ENCODE assay signal across 8 mouse cellular contexts in genomic region chr17:25727265-25728008, GRCm38 (mm10). TPM values are rescaled to one million over a fixed set of nuclear protein-coding genes. Genes with fewer than 3 reads are reported as not detected.
DNase-seq lines count a peak whose midpoint lies in the region; ATAC-seq lines count a peak whose summit lies in the region.

TSS of gene Chtf18 (minus strand) at chr17:25727419.
TSS of gene Rpusd1 (plus strand) at chr17:25727670.

- peaks cover 8 to 16% of the 10 kb centered on the region in 2 experiments; a peak in 3 of 4 replicates for H3K4me1 ChIP-seq in heart, embryonic 14.5 days (ENCODE audit: control insufficient read depth in 2 of 2, insufficient read depth in 2 of 2, low read length in 2 of 2)
- H3K4me1 ChIP-seq in liver, embryonic 13.5 days (replicated peaks): peaks cover 44% of the 10 kb centered on the region
- peaks cover 16% of the 10 kb centered on the region for H3K4me1 ChIP-seq in stomach, embryonic 16.5 days (ENCODE audit: control insufficient read depth, insufficient read depth, low read length)

- 1% methylated on average over 37 of the region's 37 CpGs for WGBS in heart, embryonic 14.5 days
- 2% methylated on average over 37 of the region's 37 CpGs for WGBS in liver, embryonic 13.5 days (ENCODE audit: insufficient replicate concordance)
- under 1% methylated on average over 37 of the region's 37 CpGs for WGBS in stomach, embryonic 16.5 days

- DNase-seq in c-Kit-negative CD71-positive TER-119-positive erythroid progenitor cells, embryonic 14.5 days (ENCODE audit: low read depth, low spot score): peak; percentile 100
- peak; percentile 100 for DNase-seq in fibroblast of lung, adult 2 months (ENCODE audit: low read depth)
- peak; percentile 100 for DNase-seq in kidney, postnatal 14 days
- peak; percentile 100 for DNase-seq in liver, embryonic 13.5 days
- peak; percentile 95 for DNase-seq in neural tube, embryonic 10.5 days (ENCODE audit: extremely low spot score, low spot score)

- no peaks in the 10 kb centered on the region for H3K9me3 ChIP-seq in heart, embryonic 14.5 days (ENCODE audit: control insufficient read depth, low read length)
- H3K9me3 ChIP-seq in liver, embryonic 13.5 days (replicated peaks): no peaks in the 10 kb centered on the region
- H3K9me3 ChIP-seq in stomach, embryonic 16.5 days (replicated peaks; ENCODE audit: control insufficient read depth, low read length): no peaks in the 10 kb centered on the region

- H3K27ac ChIP-seq in heart, embryonic 14.5 days (replicated peaks in 1 of 2; ENCODE audit: control insufficient read depth in 1 of 2, insufficient read depth in 1 of 2, low read depth in 2 of 2, low read length in 2 of 2): peak within 1 kb of the TSS; percentile 11 to 62; a peak in 1 of 4 replicates
- peak within 1 kb of the TSS; percentile 43; the same call in 1 of the 2 replicates for H3K27ac ChIP-seq in liver, embryonic 13.5 days
- peak within 1 kb of the TSS; percentile 38 for H3K27ac ChIP-seq in stomach, embryonic 16.5 days (ENCODE audit: low read length)

- peak within 1 kb of the TSS; percentile 91 for H3K9ac ChIP-seq in heart, embryonic 14.5 days (ENCODE audit: low read length)
- H3K9ac ChIP-seq in liver, embryonic 13.5 days: peak within 1 kb of the TSS; percentile 86
- peak within 1 kb of the TSS; percentile 96 for H3K9ac ChIP-seq in stomach, embryonic 16.5 days (ENCODE audit: low read length)

- peak within 1 kb of the TSS; percentile 97 for H3K4me2 ChIP-seq in heart, embryonic 14.5 days (ENCODE audit: low read length)
- peak within 1 kb of the TSS; percentile 92 for H3K4me2 ChIP-seq in liver, embryonic 13.5 days
- H3K4me2 ChIP-seq in stomach, embryonic 16.5 days (ENCODE audit: low read depth, low read length): peak within 1 kb of the TSS; percentile 93

- peak within 1 kb of the TSS; percentile 60 to 63 for H3K4me3 ChIP-seq in heart, embryonic 14.5 days (ENCODE audit: control insufficient read depth in 1 of 2, insufficient read depth in 1 of 2, low read depth in 1 of 2, low read length in 2 of 2)
- H3K4me3 ChIP-seq in liver, embryonic 13.5 days (replicated peaks): peak within 1 kb of the TSS; percentile 79
- H3K4me3 ChIP-seq in stomach, embryonic 16.5 days (replicated peaks; ENCODE audit: low read length): peak within 1 kb of the TSS; percentile 78

- no peaks in the 10 kb centered on the region for H3K27me3 ChIP-seq in heart, embryonic 14.5 days (ENCODE audit: control insufficient read depth, insufficient read depth, low read length)
- H3K27me3 ChIP-seq in liver, embryonic 13.5 days: no peaks in the 10 kb centered on the region
- H3K27me3 ChIP-seq in stomach, embryonic 16.5 days (ENCODE audit: control insufficient read depth, insufficient read depth, low read length): no peaks in the 10 kb centered on the region

- ATAC-seq in CD4-positive, CD25-positive, alpha-beta regulatory T cell, adult 4 months: peak; percentile 98
- peak; percentile 96 for ATAC-seq in heart, embryonic 14.5 days (ENCODE audit: insufficient number of reproducible peaks, insufficient read depth, low FRiP score, low read depth)
- ATAC-seq in liver, embryonic 13.5 days (ENCODE audit: low read depth): peak; percentile 97
- ATAC-seq in stomach, embryonic 16.5 days (ENCODE audit: insufficient read depth, low FRiP score): peak; percentile 98

- H3K36me3 ChIP-seq in heart, embryonic 14.5 days (ENCODE audit: control insufficient read depth, insufficient read depth, low read length): peaks cover 38% of the 10 kb centered on the region
- peaks cover 35% of the 10 kb centered on the region for H3K36me3 ChIP-seq in liver, embryonic 13.5 days
- H3K36me3 ChIP-seq in stomach, embryonic 16.5 days (ENCODE audit: control insufficient read depth, insufficient read depth, low read length): 0 out of 2 replicates have a peak, but pooled peaks cover 4% of the 10 kb centered on the region

RNA-seq across cellular contexts. Expression of gene Chtf18, which starts in this region (rescaled TPM):
- 1 to 10 TPM; 3.5 to 5.9 TPM for polyA plus RNA-seq in CD4-positive, CD25-positive, alpha-beta regulatory T cell, adult 4 months (2017; shearing (Covaris generic))
- 8.0 and 9.5 TPM in 2 replicates for polyA plus RNA-seq in heart, embryonic 14.5 days (2014; fragmentation: Nextera tagmentation; extraction: Ambion mirVana)
- 24.8 and 25.4 TPM in 2 replicates for polyA plus RNA-seq in liver, embryonic 13.5 days (2015; fragmentation: Nextera tagmentation; extraction: Ambion mirVana)
- polyA plus RNA-seq in stomach, embryonic 16.5 days (2015; fragmentation: Nextera tagmentation; extraction: Ambion mirVana): 22.9 and 25.1 TPM in 2 replicates

RNA-seq across cellular contexts. Expression of gene Rpusd1, which starts in this region (rescaled TPM):
- polyA plus RNA-seq in CD4-positive, CD25-positive, alpha-beta regulatory T cell, adult 4 months (2017; shearing (Covaris generic)): 10 to 100 TPM; 12.8 to 16.8 TPM
- 12.0 and 13.4 TPM in 2 replicates for polyA plus RNA-seq in heart, embryonic 14.5 days (2014; fragmentation: Nextera tagmentation; extraction: Ambion mirVana)
- 7.6 and 8.4 TPM in 2 replicates for polyA plus RNA-seq in liver, embryonic 13.5 days (2015; fragmentation: Nextera tagmentation; extraction: Ambion mirVana)
- 17.5 and 18.9 TPM in 2 replicates for polyA plus RNA-seq in stomach, embryonic 16.5 days (2015; fragmentation: Nextera tagmentation; extraction: Ambion mirVana)

Comparison
In these comparisons a context has a peak if more than half of its experiments do, and no peak if none do; other contexts are left out.
1. Peak in every context shown above with its lines: DNase-seq, ATAC-seq, H3K4me3 ChIP-seq and H3K27ac ChIP-seq.